Mouse (Mus musculus): ENCODE measurements at regions not wholly inside any gene's neighbourhood (a gene's known extent, or its start where the extent isn't known, plus 50 kb on each side); places are given as distances from the start of the nearest gene placed in this dataset.

DNA sequence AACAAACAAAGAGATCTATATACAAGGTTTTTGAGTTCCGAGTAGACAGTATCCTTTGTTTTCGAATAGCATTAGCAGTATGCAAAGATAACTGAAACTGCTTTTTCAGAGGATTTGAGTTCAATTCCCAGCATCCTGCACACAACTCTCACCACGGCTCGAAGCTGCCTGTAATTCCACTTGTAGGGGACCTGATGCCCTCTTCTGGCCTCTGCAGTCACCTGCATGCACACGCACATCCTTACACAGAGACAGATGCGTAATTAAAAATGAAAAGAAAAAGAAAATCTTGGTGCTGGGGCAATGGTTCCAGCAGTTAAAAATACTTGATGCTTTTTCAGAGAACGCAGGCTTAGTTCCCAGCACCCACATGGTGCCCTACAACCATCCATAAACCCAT, 139.6 kb upstream of the Acsl4 start:
- Histone ChIP-seq H3K27me3 (ENCODE audit: control insufficient read depth, insufficient read depth, insufficient read length) (no peaks in the 10 kb centered on the region), H3K36me3 (ENCODE audit: control insufficient read depth, insufficient read depth) (no peaks in the 10 kb centered on the region), H3K4me3 (ENCODE audit: insufficient read depth, poor library complexity, severe bottlenecking) (no peak overlapping the region), H3K79me2 (ENCODE audit: control insufficient read depth, insufficient read depth) (no peaks in the 10 kb centered on the region), H3ac (ENCODE audit: control insufficient read depth, insufficient read length, low read depth) (no peak overlapping the region), H3K79me3 (ENCODE audit: low read depth) (no peaks in the 10 kb centered on the region)
- no peak for TF ChIP-seq CTCF (IDR thresholded peaks at IDR 0.05; ENCODE audit: control insufficient read depth, insufficient read depth, insufficient read length)
- TF ChIP-seq CEBPB (IDR thresholded peaks at IDR 0.05; ENCODE audit: low read depth): no peak
- TF ChIP-seq MAX (IDR thresholded peaks at IDR 0.05): no peak
- no peak for TF ChIP-seq USF1 (IDR thresholded peaks at IDR 0.05; ENCODE audit: low read depth)
- no peak for TF ChIP-seq FOSL1 (IDR thresholded peaks at IDR 0.05; ENCODE audit: insufficient read depth, low read length, poor library complexity, severe bottlenecking)
- TF ChIP-seq MYOG (IDR thresholded peaks at IDR 0.05; ENCODE audit: control insufficient read depth, extremely low read depth, insufficient read length): no peak
- no peak for TF ChIP-seq MYOD1 (IDR thresholded peaks at IDR 0.05; ENCODE audit: control insufficient read depth, insufficient read length, low read depth)

DNA sequence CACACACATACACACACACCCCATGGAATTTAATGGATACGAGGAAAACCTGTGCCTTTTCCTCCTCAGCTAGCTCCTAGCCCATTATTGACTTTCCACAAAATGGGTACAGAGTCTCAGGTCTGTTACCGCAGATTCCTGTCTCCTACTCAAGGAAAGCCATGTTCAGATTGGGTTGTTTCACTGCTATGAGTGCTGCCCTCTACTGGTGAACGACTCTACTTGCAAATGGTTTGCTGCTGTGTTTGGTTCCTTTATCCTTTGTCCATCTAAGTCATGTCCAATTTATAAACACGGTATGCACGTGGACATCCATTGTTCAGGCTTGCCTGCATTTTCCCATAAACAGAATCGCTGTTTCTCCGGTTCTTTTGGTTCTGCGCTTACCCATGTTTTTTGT, 144.4 kb upstream of the Acsl4 start:
- Histone ChIP-seq H3ac (ENCODE audit: control insufficient read depth, insufficient read length, low read depth) (no peak overlapping the region), H3K27me3 (ENCODE audit: control insufficient read depth, insufficient read depth, insufficient read length) (no peaks in the 10 kb centered on the region), H3K79me2 (ENCODE audit: control insufficient read depth, insufficient read depth) (no peaks in the 10 kb centered on the region), H3K36me3 (ENCODE audit: control insufficient read depth, insufficient read depth) (no peaks in the 10 kb centered on the region), H3K4me3 (ENCODE audit: insufficient read depth, poor library complexity, severe bottlenecking) (no peak overlapping the region), H3K79me3 (ENCODE audit: low read depth) (no peaks in the 10 kb centered on the region)
- TF ChIP-seq CTCF (IDR thresholded peaks at IDR 0.05; ENCODE audit: control insufficient read depth, insufficient read depth, insufficient read length) (peak; percentile 27), CEBPB (IDR thresholded peaks at IDR 0.05; ENCODE audit: low read depth) (no peak)

DNA sequence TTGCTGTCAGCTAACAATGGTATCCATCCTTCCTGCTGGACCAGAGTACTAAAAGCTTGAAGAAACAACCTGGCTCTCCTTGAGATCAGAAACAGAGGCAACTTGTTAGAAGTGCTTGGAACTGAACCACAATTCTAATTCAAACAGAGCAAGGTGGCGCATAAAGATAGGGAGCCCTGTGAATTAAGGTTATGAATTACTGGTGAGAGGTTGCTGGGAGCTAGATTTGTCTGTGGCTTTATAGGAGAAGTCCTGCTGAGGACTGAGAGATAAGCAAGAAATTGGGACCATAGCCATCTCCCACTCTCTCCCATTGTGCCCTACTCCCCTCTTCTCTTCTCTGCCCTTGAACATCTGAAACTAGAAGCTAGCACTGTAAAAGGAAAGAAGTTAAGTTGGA, 145.2 kb upstream of the Acsl4 start:
- Histone ChIP-seq H3K4me3 (ENCODE audit: insufficient read depth, poor library complexity, severe bottlenecking) (no peak overlapping the region), H3K36me3 (ENCODE audit: control insufficient read depth, insufficient read depth) (no peaks in the 10 kb centered on the region), H3K79me3 (ENCODE audit: low read depth) (no peaks in the 10 kb centered on the region), H3K27me3 (ENCODE audit: control insufficient read depth, insufficient read depth, insufficient read length) (no peaks in the 10 kb centered on the region), H3ac (ENCODE audit: control insufficient read depth, insufficient read length, low read depth) (no peak overlapping the region), H3K79me2 (ENCODE audit: control insufficient read depth, insufficient read depth) (no peaks in the 10 kb centered on the region)
- no peak for TF ChIP-seq MAX (IDR thresholded peaks at IDR 0.05)
- TF ChIP-seq MYOD1 (IDR thresholded peaks at IDR 0.05; ENCODE audit: control insufficient read depth, insufficient read length, low read depth): no peak
- no peak for TF ChIP-seq USF1 (IDR thresholded peaks at IDR 0.05; ENCODE audit: low read depth)
- TF ChIP-seq CEBPB (IDR thresholded peaks at IDR 0.05; ENCODE audit: low read depth): no peak
- TF ChIP-seq MYOG (IDR thresholded peaks at IDR 0.05; ENCODE audit: control insufficient read depth, extremely low read depth, insufficient read length): no peak
- no peak for TF ChIP-seq FOSL1 (IDR thresholded peaks at IDR 0.05; ENCODE audit: insufficient read depth, low read length, poor library complexity, severe bottlenecking)
- no peak for TF ChIP-seq CTCF (IDR thresholded peaks at IDR 0.05; ENCODE audit: control insufficient read depth, insufficient read depth, insufficient read length)

DNA sequence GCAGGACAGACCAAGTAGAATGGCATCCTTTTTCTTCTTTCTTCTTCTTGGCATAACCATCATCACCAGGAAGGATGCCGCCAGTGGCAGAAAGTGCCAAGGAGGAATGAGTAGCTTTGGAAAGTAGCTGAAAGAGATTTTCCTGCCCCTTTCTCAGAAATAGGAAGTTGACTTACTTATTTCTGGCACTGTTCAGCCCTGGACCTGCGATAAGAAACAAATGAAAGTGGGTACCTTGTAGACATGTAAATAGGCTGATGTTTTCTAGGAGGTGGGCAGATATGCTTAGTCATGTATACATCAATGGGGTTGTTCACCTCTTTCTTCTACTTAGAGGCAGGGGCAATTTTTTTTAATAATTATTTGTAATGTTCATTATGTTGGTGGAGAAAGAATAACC, 145.3 kb upstream of the Tmem164 start:
- Histone ChIP-seq H3ac (ENCODE audit: control insufficient read depth, insufficient read length, low read depth) (no peak overlapping the region), H3K36me3 (ENCODE audit: control insufficient read depth, insufficient read depth) (no peaks in the 10 kb centered on the region), H3K27me3 (ENCODE audit: control insufficient read depth, insufficient read depth, insufficient read length) (no peaks in the 10 kb centered on the region), H3K4me3 (ENCODE audit: insufficient read depth, poor library complexity, severe bottlenecking) (no peak overlapping the region), H3K79me3 (ENCODE audit: low read depth) (no peaks in the 10 kb centered on the region), H3K79me2 (ENCODE audit: control insufficient read depth, insufficient read depth) (no peaks in the 10 kb centered on the region)
- TF ChIP-seq MYOG (IDR thresholded peaks at IDR 0.05; ENCODE audit: control insufficient read depth, extremely low read depth, insufficient read length) (no peak), USF1 (IDR thresholded peaks at IDR 0.05; ENCODE audit: low read depth) (no peak), CTCF (IDR thresholded peaks at IDR 0.05; ENCODE audit: control insufficient read depth, insufficient read depth, insufficient read length) (no peak), CEBPB (IDR thresholded peaks at IDR 0.05; ENCODE audit: low read depth) (no peak), MAX (IDR thresholded peaks at IDR 0.05) (no peak), MYOD1 (IDR thresholded peaks at IDR 0.05; ENCODE audit: control insufficient read depth, insufficient read length, low read depth) (no peak), FOSL1 (IDR thresholded peaks at IDR 0.05; ENCODE audit: insufficient read depth, low read length, poor library complexity, severe bottlenecking) (no peak)

DNA sequence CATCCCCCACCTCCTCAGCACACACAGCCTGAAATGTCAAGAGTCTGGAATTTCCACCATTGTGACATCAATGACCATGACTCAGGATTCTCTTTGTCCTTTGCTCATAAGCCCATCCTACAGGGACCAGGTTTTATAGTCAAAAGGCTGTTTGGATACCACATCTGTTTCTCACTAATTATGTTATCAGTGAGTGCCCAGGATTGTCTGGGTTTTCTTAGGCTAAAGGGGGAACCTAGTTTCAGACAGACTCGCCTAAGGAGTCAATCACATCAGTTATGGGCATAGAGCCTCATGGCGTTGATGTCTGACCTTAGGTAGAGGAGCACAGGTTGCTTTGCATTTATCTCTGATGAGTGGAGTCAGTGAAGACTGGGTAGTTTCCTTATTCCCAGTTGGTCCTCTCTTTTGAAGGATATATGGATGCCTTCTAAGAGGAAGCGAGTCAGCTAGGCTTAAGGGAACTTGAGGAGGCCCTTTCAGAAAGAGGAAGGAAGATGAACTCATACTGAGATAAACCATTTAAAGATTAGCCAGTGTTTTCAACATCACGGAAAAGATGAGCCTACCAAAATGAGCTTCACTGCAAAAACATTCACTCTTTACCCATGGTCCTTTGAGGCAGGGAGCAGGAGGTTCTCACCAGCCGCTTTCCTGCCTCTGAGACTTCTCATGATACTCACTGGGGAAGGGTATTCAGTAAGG, 143.8 kb upstream of the Tmem164 start:
- H3K36me3 ChIP-seq (ENCODE audit: control insufficient read depth, insufficient read depth): no peaks in the 10 kb centered on the region
- H3K4me3 ChIP-seq (ENCODE audit: insufficient read depth, poor library complexity, severe bottlenecking): no peak overlapping the region
- H3K27me3 ChIP-seq (ENCODE audit: control insufficient read depth, insufficient read depth, insufficient read length): no peaks in the 10 kb centered on the region
- no peak overlapping the region for H3ac ChIP-seq (ENCODE audit: control insufficient read depth, insufficient read length, low read depth)
- H3K79me3 ChIP-seq (ENCODE audit: low read depth): no peaks in the 10 kb centered on the region
- H3K79me2 ChIP-seq (ENCODE audit: control insufficient read depth, insufficient read depth): no peaks in the 10 kb centered on the region
- TF ChIP-seq MYOD1 (IDR thresholded peaks at IDR 0.05; ENCODE audit: control insufficient read depth, insufficient read length, low read depth) (no peak), MAX (IDR thresholded peaks at IDR 0.05) (no peak), MYOG (IDR thresholded peaks at IDR 0.05; ENCODE audit: control insufficient read depth, extremely low read depth, insufficient read length) (no peak), FOSL1 (IDR thresholded peaks at IDR 0.05; ENCODE audit: insufficient read depth, low read length, poor library complexity, severe bottlenecking) (no peak), CEBPB (IDR thresholded peaks at IDR 0.05; ENCODE audit: low read depth) (peak; percentile 5), CTCF (IDR thresholded peaks at IDR 0.05; ENCODE audit: control insufficient read depth, insufficient read depth, insufficient read length) (no peak), USF1 (IDR thresholded peaks at IDR 0.05; ENCODE audit: low read depth) (no peak)

DNA sequence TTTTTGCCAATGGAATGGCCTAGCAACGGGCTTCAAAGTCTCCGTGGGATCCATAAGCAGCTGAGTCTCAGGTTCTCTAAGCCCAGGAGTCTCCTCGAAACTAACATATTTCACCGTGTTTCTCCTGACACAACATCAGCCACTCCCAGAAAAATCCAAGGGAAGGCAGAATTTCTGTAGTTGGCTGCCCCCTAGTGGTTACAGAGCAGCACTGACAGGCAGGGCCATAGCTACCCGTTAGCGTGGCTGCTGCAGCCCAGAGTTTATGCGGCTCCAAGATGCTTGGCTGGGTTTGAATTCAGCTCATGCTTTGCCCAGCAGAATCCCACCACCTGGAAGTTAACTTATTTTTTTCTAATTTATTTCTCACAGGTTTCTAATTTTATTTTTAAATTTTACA, 140.9 kb upstream of the Tmem164 start:
- Histone ChIP-seq H3K79me3 (ENCODE audit: low read depth) (no peaks in the 10 kb centered on the region), H3K27me3 (ENCODE audit: control insufficient read depth, insufficient read depth, insufficient read length) (no peaks in the 10 kb centered on the region), H3ac (ENCODE audit: control insufficient read depth, insufficient read length, low read depth) (no peak overlapping the region), H3K4me3 (ENCODE audit: insufficient read depth, poor library complexity, severe bottlenecking) (no peak overlapping the region), H3K79me2 (ENCODE audit: control insufficient read depth, insufficient read depth) (no peaks in the 10 kb centered on the region), H3K36me3 (ENCODE audit: control insufficient read depth, insufficient read depth) (no peaks in the 10 kb centered on the region)
- TF ChIP-seq FOSL1 (IDR thresholded peaks at IDR 0.05; ENCODE audit: insufficient read depth, low read length, poor library complexity, severe bottlenecking) (no peak), MYOD1 (IDR thresholded peaks at IDR 0.05; ENCODE audit: control insufficient read depth, insufficient read length, low read depth) (no peak), CTCF (IDR thresholded peaks at IDR 0.05; ENCODE audit: control insufficient read depth, insufficient read depth, insufficient read length) (peak; percentile 75)
